Mouse (Mus musculus): ENCODE data around the gene Pah. TPM values are rescaled to one million over a fixed set of nuclear protein-coding genes. Genes with fewer than 3 reads are reported as not detected.

Pah gene
- under 1 TPM in 1 of 4 experiments, not detected in 3; 0.72 TPM for total RNA-seq (2022)

DNA sequence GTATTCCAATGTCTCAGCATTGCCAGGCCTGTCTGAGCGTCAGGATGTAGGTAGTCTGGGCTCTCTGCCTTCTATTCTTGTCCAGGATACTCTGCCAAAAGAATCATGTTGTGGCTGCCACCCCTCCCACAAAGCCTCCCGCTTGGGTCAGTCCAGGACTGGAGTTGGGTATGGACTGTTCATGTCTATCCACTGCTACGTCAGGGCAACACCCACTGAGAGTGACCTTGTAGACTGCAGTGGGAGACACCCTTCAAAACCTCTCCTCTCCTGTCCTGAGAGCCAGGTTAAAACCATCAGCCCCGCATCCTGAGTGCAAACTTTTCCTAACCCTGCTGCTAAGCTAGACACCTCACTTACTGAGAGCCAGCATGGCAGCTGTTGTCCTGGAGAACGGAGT is at the start of gene Pah:
TSS of gene Pah (plus strand) at position 150 of the 400 bp plus-strand sequence.
- no peak for DNase-seq (ENCODE audit: low spot score in 2 of 2)

DNA sequence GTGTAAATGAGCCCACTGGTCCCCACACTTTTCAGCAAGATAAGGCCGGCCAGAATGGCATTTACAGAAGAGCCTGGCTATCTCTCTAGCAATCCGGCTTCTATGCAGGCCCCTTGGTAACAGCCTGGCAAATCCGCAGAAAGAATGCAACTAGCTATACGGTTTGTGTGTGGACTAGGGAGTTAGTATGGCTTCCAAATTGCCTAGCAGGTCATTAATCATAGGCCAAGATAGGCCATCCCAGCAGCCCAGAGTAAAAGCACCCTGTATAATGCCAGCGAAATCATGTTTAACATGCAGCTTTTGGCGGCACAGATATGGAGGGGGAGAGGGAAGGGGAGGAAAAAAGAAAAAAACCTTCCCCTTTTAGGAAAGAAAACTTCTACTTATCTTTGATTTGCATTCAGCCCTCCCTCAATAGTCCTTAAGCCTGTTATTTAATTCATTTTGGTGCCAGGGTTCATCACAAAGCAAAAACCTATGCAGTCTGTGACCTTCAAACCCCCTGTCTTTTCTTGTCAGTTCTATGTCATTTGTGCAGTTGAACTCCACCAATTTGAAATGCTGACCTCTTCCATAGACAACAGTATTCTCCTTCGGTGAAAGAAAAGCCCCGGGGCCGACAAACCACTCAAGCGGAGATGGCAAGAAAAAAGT is 48.0 kb upstream of the Pah start:
- no peak for DNase-seq (ENCODE audit: low spot score in 2 of 2)

DNA sequence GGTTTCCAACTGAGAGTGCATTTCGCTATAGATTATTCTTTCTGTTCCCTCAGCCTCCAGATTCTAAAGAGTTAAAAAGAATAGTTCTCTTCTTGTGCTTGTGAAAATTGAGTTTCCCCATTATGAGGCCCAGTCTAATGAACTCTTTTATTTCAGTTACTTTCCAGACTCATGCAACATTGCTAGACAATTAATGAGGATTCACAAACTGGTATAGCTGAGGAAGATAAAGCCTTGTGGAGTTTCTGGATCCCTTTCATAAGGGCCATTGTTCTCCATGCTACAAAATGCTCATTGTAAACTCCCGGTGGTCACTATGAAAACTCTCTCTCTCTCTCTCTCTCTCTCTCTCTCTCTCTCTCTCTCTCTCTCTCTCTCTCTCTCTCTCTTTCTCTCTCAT is 46.6 kb upstream of the Pah start:
- DNase-seq (ENCODE audit: low spot score in 2 of 2), result no peak

DNA sequence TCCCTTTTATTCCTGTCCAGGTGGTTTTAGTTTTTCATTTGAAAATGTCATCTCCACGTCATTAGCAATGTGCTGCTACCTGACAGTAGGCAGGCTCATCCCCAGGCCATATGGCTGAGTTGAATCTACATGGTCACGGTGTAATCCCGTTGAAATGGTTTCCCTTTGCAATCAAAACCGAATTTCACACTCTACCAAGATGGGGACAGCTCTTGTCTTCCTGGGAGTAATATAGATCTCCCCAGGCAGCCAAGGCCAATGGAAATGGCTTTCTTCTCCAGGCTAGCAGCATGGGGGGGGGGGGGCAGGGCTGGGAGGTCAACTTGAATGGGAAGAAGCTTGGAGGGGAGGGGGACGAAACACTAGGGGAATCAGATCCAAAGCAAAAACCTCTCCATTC is 43.7 kb upstream of the Pah start:
- DNase-seq (ENCODE audit: low spot score in 2 of 2), result no peak

DNA sequence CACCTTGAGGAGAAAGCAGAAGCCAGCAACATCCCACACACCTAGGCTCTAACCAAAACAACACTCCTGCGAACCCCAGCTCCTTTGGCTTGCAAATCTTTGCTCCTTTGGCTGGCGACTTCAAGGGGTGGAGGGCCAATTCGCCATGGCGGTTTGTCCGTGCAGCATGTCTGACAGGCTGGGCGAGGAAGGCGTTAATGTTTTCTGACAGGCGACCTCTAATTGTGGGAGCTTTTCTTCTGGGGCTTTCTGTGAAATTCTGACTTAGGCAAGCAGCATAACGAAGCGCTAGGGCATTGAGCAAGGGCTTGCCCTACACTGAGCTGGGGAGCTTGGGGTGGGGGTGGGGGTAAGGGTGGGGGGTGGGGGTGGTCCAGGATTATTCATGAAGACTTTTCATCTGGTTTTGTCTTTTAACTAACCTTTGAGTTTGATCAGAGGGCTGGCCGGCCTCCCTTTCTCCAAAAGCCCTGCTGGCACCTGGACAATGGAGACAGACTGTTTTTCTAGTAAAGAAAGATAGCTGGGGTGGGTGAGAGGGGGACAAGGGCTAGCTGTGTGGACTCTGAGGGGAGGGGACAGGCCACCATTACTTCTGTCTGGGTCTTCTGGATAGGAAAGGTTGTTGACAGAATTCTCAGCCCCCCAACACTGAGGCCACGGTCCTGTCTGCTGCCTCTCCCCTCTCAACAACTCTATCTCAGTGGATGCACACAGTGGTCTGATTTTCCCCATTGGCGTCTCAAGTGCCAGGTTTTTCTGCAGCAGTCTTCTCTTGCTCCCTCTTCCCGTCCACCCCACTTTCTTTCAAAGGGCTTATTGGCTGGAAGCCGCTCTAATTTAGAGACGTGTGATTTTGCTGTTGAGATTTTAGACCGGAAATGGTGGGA is 36.5 kb upstream of the Pah start:
- DNase-seq (ENCODE audit: low spot score in 2 of 2), result no peak

DNA sequence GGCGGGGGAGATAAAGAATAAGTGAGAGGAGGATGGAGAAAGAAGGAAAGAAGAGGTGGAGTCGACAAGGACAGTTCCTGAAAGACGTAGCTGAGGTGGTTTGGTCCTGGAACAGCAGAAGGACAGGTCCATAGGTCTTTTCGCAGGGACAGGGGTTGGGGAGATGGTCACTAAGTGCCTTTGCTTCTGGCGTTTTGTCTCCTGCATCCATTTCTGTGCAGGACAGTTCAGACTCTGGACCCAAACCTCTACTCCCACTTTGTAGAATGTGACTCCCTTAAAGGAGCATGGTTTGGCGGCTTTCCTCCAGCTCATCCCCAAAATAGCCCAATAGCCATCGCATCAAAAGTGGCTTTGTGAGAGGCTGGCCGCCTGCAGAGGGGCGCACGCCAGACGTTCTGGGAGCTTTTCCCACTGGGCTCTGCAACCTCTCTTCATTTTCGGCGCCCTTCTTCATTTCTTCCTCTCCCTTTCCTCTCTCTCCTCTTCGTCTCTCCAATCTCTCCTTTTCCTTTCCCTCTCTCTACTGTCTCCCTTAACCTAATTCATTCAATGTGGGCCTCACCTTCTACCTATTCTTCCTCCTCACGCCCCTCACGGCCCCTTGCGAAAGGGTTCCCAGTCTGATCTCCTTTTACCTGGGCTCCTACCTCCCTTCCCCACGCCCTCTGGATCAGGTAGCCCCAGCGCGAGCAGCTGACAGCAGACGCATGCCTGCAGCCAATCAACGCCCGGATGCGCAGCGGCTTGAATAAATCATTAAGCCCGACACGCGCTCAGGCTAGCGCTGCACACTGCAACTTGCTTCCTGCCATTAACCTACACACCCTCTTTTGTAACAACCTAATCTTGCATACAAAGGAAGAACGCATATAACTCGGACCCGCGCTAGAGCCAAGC is 35.6 kb upstream of the Pah start:
- no peak for DNase-seq (ENCODE audit: low spot score in 2 of 2)

DNA sequence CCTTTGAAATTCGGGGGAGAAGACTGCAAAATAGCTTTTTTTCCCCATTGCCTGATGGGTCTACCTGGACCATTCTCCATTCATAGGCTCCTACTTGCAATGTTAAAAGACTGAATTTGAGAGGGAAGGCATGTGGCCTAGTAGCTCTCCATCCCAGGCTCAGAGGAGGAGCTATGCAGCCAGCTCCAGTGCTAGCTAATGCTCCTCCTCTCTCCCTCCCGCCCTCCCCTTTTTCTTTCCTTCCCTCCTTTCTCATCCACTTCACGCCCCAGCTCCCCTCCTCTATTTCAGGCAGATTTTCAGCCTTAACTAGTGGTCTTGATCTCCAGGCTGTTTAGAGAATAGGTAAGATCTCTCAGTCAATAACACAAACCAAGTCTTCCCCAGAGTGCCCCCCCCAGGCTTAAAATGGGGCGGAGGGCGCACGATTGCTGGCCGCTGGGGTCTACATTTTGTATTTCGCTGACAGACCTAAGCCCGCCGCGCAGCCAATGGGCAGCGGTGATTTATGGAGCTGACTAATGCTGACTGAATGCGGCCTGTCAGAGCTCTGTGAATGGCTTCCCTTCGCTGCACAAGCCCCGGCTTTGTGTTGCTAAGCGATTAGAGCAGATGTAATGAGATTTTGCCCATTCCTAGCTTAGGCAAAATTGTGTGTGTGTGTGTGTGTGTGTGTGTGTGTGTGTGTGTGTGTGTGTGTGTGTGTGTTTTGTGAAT is 33.0 kb upstream of the Pah start:
- DNase-seq (ENCODE audit: low spot score in 2 of 2), result no peak

DNA sequence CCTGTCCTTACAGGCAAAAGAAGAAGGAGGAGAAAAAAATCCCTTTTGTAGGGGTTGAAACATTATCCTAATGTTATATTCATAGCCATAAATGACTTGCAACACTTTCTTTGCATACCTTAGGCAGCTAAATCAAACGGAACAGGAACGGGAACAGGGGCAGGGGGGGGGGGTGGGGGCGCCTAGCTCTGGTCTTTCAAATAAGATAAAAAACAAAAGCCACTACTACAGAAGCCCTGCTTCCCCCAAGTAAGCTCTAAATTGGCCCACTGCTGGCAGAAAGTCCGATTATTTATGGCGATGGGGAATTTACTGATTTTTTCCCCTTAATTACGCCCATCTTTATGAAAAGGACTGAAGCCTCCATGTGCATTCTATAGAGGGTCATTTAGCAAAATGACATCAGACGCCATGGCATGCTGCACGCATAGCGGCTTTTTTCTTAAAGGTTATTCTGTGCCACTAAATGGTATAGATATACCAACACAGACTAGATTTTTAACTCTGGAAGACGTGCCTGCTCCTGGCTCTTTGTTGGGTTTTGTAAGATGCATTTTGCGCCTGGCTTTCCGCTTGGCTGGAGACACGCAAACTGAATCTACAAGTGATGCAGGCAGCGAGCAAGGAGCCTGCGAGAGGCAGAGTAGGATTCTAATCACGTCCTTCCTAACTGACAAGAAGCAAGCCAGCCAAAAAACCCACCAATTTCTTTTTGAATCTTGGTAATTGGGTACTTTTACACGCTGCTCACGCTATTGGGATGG is 32.2 kb upstream of the Pah start:
- no peak for DNase-seq (ENCODE audit: low spot score in 2 of 2)

GRCm38 (mm10) chr10:87490328-87490727 is 31.3 kb upstream of the Pah start:
- DNase-seq (ENCODE audit: low spot score in 2 of 2), result no peak

DNA sequence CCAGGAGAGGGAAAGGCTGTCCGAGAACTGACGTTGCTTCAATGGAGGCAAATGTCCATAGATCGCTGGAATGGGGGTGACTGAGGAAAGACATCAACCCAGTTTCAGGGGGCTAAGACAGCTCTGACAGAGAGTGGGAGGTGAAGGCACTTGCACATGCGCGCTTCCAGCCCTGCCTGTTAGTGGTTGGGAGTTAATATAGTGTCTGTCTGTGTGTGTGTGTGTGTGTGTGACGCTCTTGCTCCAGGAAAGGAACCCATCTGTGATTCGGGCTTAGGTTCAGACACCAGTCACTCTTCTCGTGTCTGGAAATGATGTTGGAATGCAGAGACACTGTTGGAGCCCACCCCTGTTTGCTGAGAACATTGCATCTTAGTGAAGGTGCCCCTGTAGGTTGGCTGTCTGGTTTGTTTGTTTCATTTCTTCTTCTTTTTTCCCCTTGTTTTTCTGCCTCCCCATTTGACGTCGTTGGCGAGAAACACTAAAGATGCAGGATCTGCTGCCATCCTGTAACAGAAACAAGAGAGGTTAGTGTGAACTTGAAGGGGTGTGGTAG is 30.0 kb upstream of the Pah start:
- no peak for DNase-seq (ENCODE audit: low spot score in 2 of 2)

DNA sequence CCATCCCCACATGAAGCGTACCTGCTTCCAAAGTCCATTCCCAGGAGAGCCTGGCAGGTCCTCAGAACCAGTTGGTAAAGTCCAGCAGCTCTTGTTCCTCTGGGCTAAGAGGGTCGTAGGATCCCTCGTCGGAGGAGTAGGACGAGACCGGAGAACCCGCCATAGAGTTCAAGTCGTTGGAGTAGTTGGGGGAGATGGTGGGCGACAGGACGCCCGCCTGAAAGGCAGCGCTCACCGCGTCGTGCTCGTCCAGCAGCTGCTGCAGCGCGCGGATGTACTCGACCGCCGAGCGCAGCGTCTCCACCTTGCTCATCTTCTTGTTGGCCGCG is 29.3 kb upstream of the Pah start:
- no peak for DNase-seq (ENCODE audit: low spot score in 2 of 2)

- no peak for DNase-seq (ENCODE audit: low spot score in 2 of 2)
Observed at GRCm38 (mm10) chr10:87492661-87493551, 28.7 kb upstream of the Pah start.

DNA sequence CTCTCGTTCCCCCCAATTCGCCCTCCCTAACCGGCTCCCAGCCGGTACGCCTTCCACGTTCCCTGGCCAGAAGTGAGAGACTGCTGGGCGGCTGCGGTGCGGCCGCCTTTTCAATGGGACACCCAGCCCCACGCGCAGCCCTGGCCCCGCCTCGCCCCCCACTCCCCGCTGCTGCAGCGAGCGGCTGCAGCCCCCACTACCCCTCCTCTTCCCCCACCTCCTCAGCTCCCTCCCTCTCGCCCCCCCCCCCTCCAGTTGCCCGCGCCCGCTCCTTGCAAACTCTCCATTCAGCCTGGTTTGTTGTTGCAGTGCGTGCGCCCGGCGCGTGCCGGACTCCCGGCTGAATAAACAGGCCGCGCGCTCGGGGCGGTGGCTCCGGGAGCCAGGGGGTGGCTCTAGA is 28.0 kb upstream of the Pah start, which contains the start of gene Ascl1:
TSS of gene Ascl1 (minus strand) at position 85 of the 400 bp plus-strand sequence.
- no peak for DNase-seq (ENCODE audit: low spot score in 2 of 2)

DNA sequence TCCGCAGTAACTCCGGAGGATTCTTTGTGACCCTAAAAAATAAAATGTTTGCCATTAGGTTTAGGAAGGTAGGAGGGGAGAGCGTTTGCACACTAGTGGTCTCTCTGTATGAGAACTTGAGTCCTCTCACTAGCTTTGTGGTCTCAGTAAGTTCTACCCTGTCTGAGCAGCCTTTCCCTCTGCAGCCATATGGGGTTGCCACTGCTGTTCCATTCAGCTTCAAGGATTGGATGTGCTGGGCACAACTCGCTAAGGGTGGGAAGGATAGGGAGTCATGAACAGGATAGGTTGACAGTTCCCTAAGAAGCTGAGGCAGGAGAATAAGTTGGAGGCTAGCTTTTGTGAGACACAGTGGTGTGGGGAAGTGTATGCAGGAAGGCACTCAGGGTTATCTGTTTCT is 27.4 kb upstream of the Pah start:
- DNase-seq (ENCODE audit: low spot score in 2 of 2), result no peak

- peak in 1 of 2 experiments; percentile 17 for DNase-seq (ENCODE audit: low spot score in 2 of 2)
Observed at GRCm38 (mm10) chr10:87494596-87494995, 27.0 kb upstream of the Pah start.

GRCm38 (mm10) chr10:87497056-87497455 is 24.5 kb upstream of the Pah start:
- DNase-seq (ENCODE audit: low spot score in 2 of 2), result no peak

- DNase-seq (ENCODE audit: low spot score in 2 of 2), result no peak
Observed at GRCm38 (mm10) chr10:87500926-87501658, 20.5 kb upstream of the Pah start.

DNA sequence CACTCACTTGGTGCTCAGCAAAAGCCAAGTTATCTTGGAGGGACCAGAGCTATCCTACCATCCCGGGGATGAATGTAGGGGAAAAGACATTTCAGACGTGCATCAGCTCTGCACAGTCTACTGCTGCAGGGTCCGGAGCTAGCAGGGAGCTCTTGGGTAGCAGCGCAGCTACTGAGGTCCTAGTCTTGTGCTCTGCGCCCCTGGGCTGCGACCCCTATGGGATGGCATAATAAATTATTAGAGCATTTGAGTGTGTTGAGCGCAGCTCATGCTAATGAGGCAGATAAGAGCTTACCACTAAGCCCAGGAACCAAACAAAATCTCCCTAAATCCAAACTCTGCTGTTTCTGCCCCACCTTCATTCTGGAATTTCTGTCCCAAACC is 19.9 kb upstream of the Pah start:
- no peak for DNase-seq (ENCODE audit: low spot score in 2 of 2)
